Comparison of ENCODE assay signal across 11 mouse cellular contexts in the genomic region with DNA sequence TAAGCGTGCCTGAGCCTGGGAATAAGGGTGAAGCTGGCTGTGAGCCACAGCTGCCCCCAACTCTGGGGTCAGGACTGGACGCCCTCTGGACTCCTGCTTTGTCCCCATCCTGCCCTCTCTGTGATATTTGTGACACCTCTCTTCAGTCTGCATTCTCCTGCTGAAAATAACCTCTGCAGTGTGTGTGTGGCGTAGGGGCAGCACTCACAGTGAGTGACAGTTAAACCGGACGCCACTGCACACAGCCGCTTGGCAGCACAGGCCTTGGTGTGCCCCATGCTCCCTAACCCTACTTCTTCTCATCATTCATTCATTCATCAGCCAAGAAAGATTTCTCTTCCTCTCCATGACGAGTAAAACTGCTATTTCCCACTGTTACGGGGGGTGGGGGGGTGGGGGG.
DNase-seq lines count a peak whose midpoint lies in the region; ATAC-seq and TF ChIP-seq lines count a peak whose summit lies in the region.
"Had no signal": no experiment of that assay in that cellular context is flagged by ENCODE, and none has a peak within 500 bp of the region (broad histone marks: within the 10 kb centered on the region; RNA-seq: fewer than 3 reads in every experiment).

No protein-coding gene starts in this region.

- no peaks in the 10 kb centered on the region for H3K9me3 ChIP-seq in liver, embryonic 11.5 days (ENCODE audit: control insufficient read depth, low read length)
- H3K9me3 ChIP-seq in forebrain, embryonic 12.5 days: no peaks in the 10 kb centered on the region

- H3K27me3 ChIP-seq in liver, embryonic 11.5 days (replicated peaks; ENCODE audit: control insufficient read depth, insufficient read depth, low read length): no peaks in the 10 kb centered on the region
- H3K27me3 ChIP-seq in forebrain, embryonic 12.5 days: peaks cover 9% of the 10 kb centered on the region; the same call in 1 of the 2 replicates
- no peaks in the 10 kb centered on the region for H3K27me3 ChIP-seq in thymus, adult 2 months (ENCODE audit: control insufficient read depth, insufficient read depth, low read length)

- no peaks in the 10 kb centered on the region for H3K36me3 ChIP-seq in liver, embryonic 11.5 days (ENCODE audit: control insufficient read depth, insufficient read depth, low read length)
- H3K36me3 ChIP-seq in forebrain, embryonic 12.5 days (replicated peaks): no peaks in the 10 kb centered on the region
- no peaks in the 10 kb centered on the region for H3K36me3 ChIP-seq in thymus, adult 2 months (ENCODE audit: control insufficient read depth, insufficient read depth, low read length)

- peaks cover 21% of the 10 kb centered on the region for H3K4me1 ChIP-seq in liver, embryonic 11.5 days (replicated peaks; ENCODE audit: control insufficient read depth, insufficient read depth, low read length)
- peaks cover 34% of the 10 kb centered on the region for H3K4me1 ChIP-seq in forebrain, embryonic 12.5 days
- H3K4me1 ChIP-seq in thymus, adult 2 months (replicated peaks; ENCODE audit: control insufficient read depth, insufficient read depth, low read length): peaks cover 48% of the 10 kb centered on the region

- DNase-seq in liver, embryonic 11.5 days (ENCODE audit: low spot score): no peak
- DNase-seq in liver: no peak
- DNase-seq in induced T-regulatory cell, adult 2 months (ENCODE audit: low read depth): peak; percentile 36
- DNase-seq in thymus, adult 2 months: peak; percentile 47
- DNase-seq in left cerebral cortex, adult 9 months (ENCODE audit: low spot score in 2 of 2): no peak
- DNase-seq in yolk sac, embryonic 10.5 days (ENCODE audit: low spot score): no peak
- no peak for DNase-seq in urinary bladder, postnatal 36 days (ENCODE audit: low spot score in 2 of 2)
- DNase-seq: kidney, adult 18-20 months; spleen, adult 18-20 months had no signal

- H3K4me2 ChIP-seq in liver, embryonic 11.5 days: no peak overlapping the region
- no peak overlapping the region for H3K4me2 ChIP-seq in forebrain, embryonic 12.5 days

- no peak overlapping the region for H3K9ac ChIP-seq in liver, embryonic 11.5 days (ENCODE audit: low read depth, low read length)
- H3K9ac ChIP-seq in forebrain, embryonic 12.5 days: no peak overlapping the region

- TF ChIP-seq POLR2A in thymus, adult 2 months (IDR thresholded peaks at IDR 0.05; ENCODE audit: control insufficient read depth, extremely low read depth, insufficient read depth, low read length, poor library complexity): no peak

- TF ChIP-seq CTCF in thymus, adult 2 months (IDR thresholded peaks at IDR 0.05; ENCODE audit: borderline replicate concordance, control insufficient read depth, extremely low read depth, insufficient read depth, low read length, poor library complexity): no peak

- 56% methylated on average over 8 of the region's 8 CpGs for WGBS in liver, embryonic 11.5 days
- 49% methylated on average over 8 of the region's 8 CpGs for WGBS in forebrain, embryonic 12.5 days
- 18% methylated on average over 8 of the region's 8 CpGs for WGBS in thymus, adult 2 months

- 0 out of 2 replicates have a peak overlapping the region, but pooled peaks have one; percentile 2 for H3K27ac ChIP-seq in liver, embryonic 11.5 days (ENCODE audit: low read depth, low read length)
- peak overlapping the region; percentile 63 for H3K27ac ChIP-seq in forebrain, embryonic 12.5 days
- peak overlapping the region; percentile 99 for H3K27ac ChIP-seq in thymus, adult 2 months (ENCODE audit: control insufficient read depth, insufficient read depth, low read length)
- H3K27ac ChIP-seq: liver, embryonic 14.5 days had no signal

- H3K4me3 ChIP-seq in liver, embryonic 11.5 days (ENCODE audit: low read depth, low read length): no peak overlapping the region
- no peak overlapping the region for H3K4me3 ChIP-seq in forebrain, embryonic 12.5 days (replicated peaks)
- peak overlapping the region; percentile 7 for H3K4me3 ChIP-seq in thymus, adult 2 months (ENCODE audit: control insufficient read depth, insufficient read depth, low read length)

- no peak for ATAC-seq in liver, embryonic 11.5 days (replicated peaks; ENCODE audit: low FRiP score)
- ATAC-seq in forebrain, embryonic 12.5 days (ENCODE audit: low FRiP score): no peak

Comparison
In these comparisons a context has a peak if more than half of its experiments do, and no peak if none do; other contexts are left out.
1. DNase-seq: peak in induced T-regulatory cell, adult 2 months (single experiment) and thymus, adult 2 months (single experiment); none in liver, embryonic 11.5 days (single experiment), liver (single experiment), left cerebral cortex, adult 9 months (0 of 2), yolk sac, embryonic 10.5 days (single experiment) and urinary bladder, postnatal 36 days (0 of 2).
2. H3K27ac ChIP-seq: peak in every context shown above with its lines; median percentile 99 in thymus, adult 2 months; 63 in forebrain, embryonic 12.5 days; 2 in liver, embryonic 11.5 days.